Mouse (Mus musculus) megakaryocyte, adult 5-6 weeks (primary cell): ENCODE measurements around the gene B4galt1. TPM values are rescaled to one million over a fixed set of nuclear protein-coding genes. Genes with fewer than 3 reads are reported as not detected.

Experiments
- ATAC-seq: 2 replicates; pipeline ENCODE4 v1.8.0; 2016; ENCODE audit warnings: mild to moderate bottlenecking, inconsistent platforms; ENCODE audit not compliant: poor library complexity, severe bottlenecking
- total RNA-seq, 2 experiments: library from RNA; stranded (forward) in 1 of 2; stranded (reverse) in 1 of 2; fragments of 153-499, 151-499 nt in 1 of 2; fragments of 221-1000, 200-1000 nt in 1 of 2; gene quantifications; 2 replicates each; pipeline versions ENCODE4 v1.2.3 to v1.2.4; 2015 to 2017

Gene B4galt1
- total RNA-seq, 2 experiments from 2014 or later, result 46.4 to 79.4 TPM

GRCm38 (mm10) chr4:40872129-40872528, 18.3 kb upstream of the B4galt1 start:
- no peak for ATAC-seq

GRCm38 (mm10) chr4:40870206-40870605, 16.4 kb upstream of the B4galt1 start:
- ATAC-seq, result no peak

- ATAC-seq, result peak; percentile 96
Observed at GRCm38 (mm10) chr4:40868554-40869232, 14.9 kb upstream of the B4galt1 start.

GRCm38 (mm10) chr4:40864361-40864760, 10.6 kb upstream of the B4galt1 start:
- no peak for ATAC-seq

GRCm38 (mm10) chr4:40863340-40863739, 9.5 kb upstream of the B4galt1 start:
- no peak for ATAC-seq

GRCm38 (mm10) chr4:40861131-40861530, 7.3 kb upstream of the B4galt1 start:
- ATAC-seq, result no peak

- ATAC-seq, result no peak
Observed at GRCm38 (mm10) chr4:40857824-40858346, 4.1 kb upstream of the B4galt1 start.

GRCm38 (mm10) chr4:40856571-40856970, 2.8 kb upstream of the B4galt1 start:
- no peak for ATAC-seq

GRCm38 (mm10) chr4:40854387-40854933, 655 bp upstream of the B4galt1 start:
- no peak for ATAC-seq

- no peak for ATAC-seq
Observed at GRCm38 (mm10) chr4:40852861-40853564, 792 bp downstream of the B4galt1 start.

- ATAC-seq, result no peak
Observed at GRCm38 (mm10) chr4:40852249-40852781, 1.5 kb downstream of the B4galt1 start.

- ATAC-seq, result 0 out of 2 replicates have a peak, but pooled peaks have one; percentile 13
Observed at GRCm38 (mm10) chr4:40851763-40852248, 2.0 kb downstream of the B4galt1 start.

GRCm38 (mm10) chr4:40851031-40851762, 2.6 kb downstream of the B4galt1 start:
- ATAC-seq, result 0 out of 2 replicates have a peak, but pooled peaks have one; percentile 13

- ATAC-seq, result no peak
Observed at GRCm38 (mm10) chr4:40850582-40850981, 3.2 kb downstream of the B4galt1 start.

GRCm38 (mm10) chr4:40849518-40849917, 4.3 kb downstream of the B4galt1 start:
- no peak for ATAC-seq

- ATAC-seq, result no peak
Observed at GRCm38 (mm10) chr4:40848246-40848645, 5.6 kb downstream of the B4galt1 start.

- no peak for ATAC-seq
Observed at GRCm38 (mm10) chr4:40847160-40847559, 6.6 kb downstream of the B4galt1 start.

- ATAC-seq, result no peak
Observed at GRCm38 (mm10) chr4:40846143-40846931, 7.5 kb downstream of the B4galt1 start.

- ATAC-seq, result peak; percentile 33
Observed at GRCm38 (mm10) chr4:40844811-40845751, 8.7 kb downstream of the B4galt1 start.
